Mouse (Mus musculus): ENCODE results near the gene Epb41l4b.

- TF ChIP-seq CTCF (IDR thresholded peaks at IDR 0.05; ENCODE audit: low read depth, low read length) (no peak), POLR2A (IDR thresholded peaks at IDR 0.05; ENCODE audit: borderline replicate concordance, low read depth, low read length) (no peak)
Measured at GRCm38 (mm10) chr4:57138093-57138440, 5.2 kb downstream of the Epb41l4b start.

Measured in bone marrow macrophage, adult 2 months (primary cell).